Mouse (Mus musculus) hindbrain, embryonic 14.5 days (tissue): ENCODE results near the gene Oog3. TPM values are rescaled to one million over a fixed set of nuclear protein-coding genes. Genes with fewer than 3 reads are reported as not detected.

ENCODE experiments used
- ATAC-seq: fragments of 200-750 bp; cut with Nextera tagmentation; 2 replicates; pipeline ENCODE4 v1.8.0; 2017; ENCODE audit warnings: moderate number of reproducible peaks, mild to moderate bottlenecking, moderate TSS enrichment, moderate library complexity; ENCODE audit not compliant: low FRiP score
- DNase-seq: peaks from one replicate; pipeline ENCODE4 v3.0.0-alpha.2; 2015; ENCODE audit warnings: low spot score
- H3K27ac ChIP-seq: fragments of 300-500 bp; sonication (generic); 2 replicates; pipeline ENCODE4 v1.5.1; 2014; ENCODE audit warnings: mild to moderate bottlenecking, moderate library complexity
- H3K27me3 ChIP-seq: fragments of 300-500 bp; sonication (generic); 2 replicates; pipeline ENCODE4 v1.6.1; 2014; ENCODE audit warnings: mild to moderate bottlenecking, low read length, mixed read lengths; ENCODE audit not compliant: control insufficient read depth, insufficient read depth
- H3K36me3 ChIP-seq: fragments of 300-500 bp; sonication (generic); replicated peaks from 2 replicates; pipeline ENCODE4 v1.6.1; 2014; ENCODE audit not compliant: control insufficient read depth, insufficient read depth
- H3K4me1 ChIP-seq: fragments of 300-500 bp; sonication (generic); replicated peaks from 2 replicates; pipeline ENCODE4 v1.6.1; 2014; ENCODE audit warnings: antibody characterized with exemption, low read length, mixed read lengths; ENCODE audit not compliant: control insufficient read depth, insufficient read depth
- H3K4me2 ChIP-seq: fragments of 300-500 bp; sonication (generic); replicated peaks from 2 replicates; pipeline ENCODE4 v1.6.1; 2014; ENCODE audit warnings: mild to moderate bottlenecking, moderate library complexity
- H3K4me3 ChIP-seq: fragments of 300-500 bp; sonication (generic); replicated peaks from 2 replicates; pipeline ENCODE4 v1.5.1; 2014; ENCODE audit warnings: mild to moderate bottlenecking, low read length
- H3K9ac ChIP-seq: fragments of 300-500 bp; sonication (generic); 2 replicates; pipeline ENCODE4 v1.6.1; 2014
- H3K9me3 ChIP-seq: fragments of 300-500 bp; sonication (generic); 2 replicates; pipeline ENCODE4 v1.6.1; 2016; ENCODE audit warnings: low read length; ENCODE audit not compliant: control insufficient read depth
- WGBS: fragments of 180-500 bp; shearing (Covaris S2); extraction: QIAGEN DNeasy Blood & Tissue Kit; methylation state at CpG from one replicate; pipeline ENCODE4 v1.1.7; 2014; 5-methylcytosine and 5-hydroxymethylcytosine counted together
- polyA plus RNA-seq: library from polyadenylated mRNA; unstranded; fragments of >200 nt; fragmentation: Nextera tagmentation; extraction: Ambion mirVana; gene quantifications from 2 replicates; pipeline ENCODE4 v1.2.1, GENCODE M21; 2014

Gene Oog3
- not detected in 2 replicates for polyA plus RNA-seq

DNA sequence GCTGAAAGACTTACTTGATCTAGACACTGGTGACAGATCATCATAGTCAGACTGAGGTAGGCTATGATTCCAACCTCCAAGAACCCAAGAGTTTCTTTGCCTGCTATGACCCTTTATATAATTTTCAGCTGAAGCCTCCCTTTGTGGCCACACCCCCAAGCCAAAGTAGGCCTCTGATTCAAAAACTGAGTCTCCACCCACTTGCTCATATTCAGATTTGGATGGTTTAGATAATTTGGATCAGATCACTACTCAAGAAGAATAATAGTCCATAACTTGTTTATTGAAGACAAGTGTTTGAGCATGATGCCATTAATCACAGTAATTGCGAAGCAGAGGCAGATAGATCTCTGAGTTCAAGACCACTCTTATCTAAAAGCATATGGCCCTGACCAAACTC, at the start of gene Oog3:
Gene Oog3, minus strand, starts transcription at position 101 of the 400 bp plus-strand sequence.
- no peak within 1 kb of the TSS for H3K27ac ChIP-seq
- H3K36me3 ChIP-seq: no peaks in the 10 kb centered on the region
- no peak for ATAC-seq
- H3K4me2 ChIP-seq: no peak within 1 kb of the TSS
- WGBS: 81% methylated on average over 1 of the region's 1 CpGs
- no peaks in the 10 kb centered on the region for H3K4me1 ChIP-seq
- H3K27me3 ChIP-seq: no peaks in the 10 kb centered on the region
- H3K9me3 ChIP-seq: peaks cover 53% of the 10 kb centered on the region
- no peak for DNase-seq
- H3K9ac ChIP-seq: no peak within 1 kb of the TSS
- no peak within 1 kb of the TSS for H3K4me3 ChIP-seq

DNA sequence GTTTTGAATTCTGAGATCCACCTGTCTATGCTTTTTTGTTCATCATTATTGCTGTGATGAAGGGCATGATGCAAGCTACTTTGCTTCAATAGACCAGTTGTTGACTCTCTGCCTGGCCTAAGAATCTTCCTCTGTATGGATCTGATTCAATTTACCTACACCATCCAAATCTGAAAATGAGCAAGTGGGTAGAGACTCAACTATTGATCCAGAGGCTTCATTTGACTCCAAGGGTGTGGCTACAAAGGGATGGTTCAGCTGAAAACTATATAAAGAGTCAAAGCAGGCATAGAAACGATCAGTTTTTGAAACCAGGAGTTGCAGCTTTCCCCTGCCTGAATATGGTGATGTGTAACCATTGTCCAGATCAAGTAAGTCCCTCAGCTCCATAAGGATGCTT, 28.0 kb upstream of the Oog3 start, which contains the start of gene Oog2:
Gene Oog2, plus strand, starts transcription at position 301 of the 400 bp plus-strand sequence.
- H3K36me3 ChIP-seq: no peaks in the 10 kb centered on the region
- no peak within 1 kb of the TSS for H3K9ac ChIP-seq
- no peak within 1 kb of the TSS for H3K27ac ChIP-seq
- H3K4me2 ChIP-seq: no peak within 1 kb of the TSS
- H3K4me1 ChIP-seq: no peaks in the 10 kb centered on the region
- H3K4me3 ChIP-seq: no peak within 1 kb of the TSS
- no peak for ATAC-seq
- H3K9me3 ChIP-seq: peaks cover 28% of the 10 kb centered on the region; the same call in 1 of the 2 replicates
- DNase-seq: no peak
- H3K27me3 ChIP-seq: no peaks in the 10 kb centered on the region
- 52% methylated on average over 1 of the region's 1 CpGs for WGBS

Other genes starting within 250 kb of the Oog3 start
- not detected in 2 replicates for gene Pramef25, start 211.6 kb downstream of the Oog3 start, polyA plus RNA-seq
- gene Gm13101, start 195.7 kb downstream of the Oog3 start, polyA plus RNA-seq: not detected in 2 replicates
- not detected in 2 replicates for gene Pramef17, start 168.3 kb downstream of the Oog3 start, polyA plus RNA-seq
- gene Pramel4, start 103.5 kb downstream of the Oog3 start, polyA plus RNA-seq: not detected in 2 replicates
- not detected in 2 replicates for gene Gm13102, start 56.2 kb downstream of the Oog3 start, polyA plus RNA-seq
- gene Oog2, start 28.1 kb upstream of the Oog3 start, polyA plus RNA-seq: not detected in 2 replicates
- not detected in 2 replicates for gene C87977, start 50.7 kb upstream of the Oog3 start, polyA plus RNA-seq
- gene Pramel5, start 117.8 kb upstream of the Oog3 start, polyA plus RNA-seq: not detected in 2 replicates
- gene Gm13128, start 167.6 kb upstream of the Oog3 start, polyA plus RNA-seq: not detected in 2 replicates
- gene Gm13119, start 195.3 kb upstream of the Oog3 start, polyA plus RNA-seq: not detected in 2 replicates
- not detected in 2 replicates for gene Pramef20, start 215.3 kb upstream of the Oog3 start, polyA plus RNA-seq
- not detected in 2 replicates for gene Pramef12, start 245.8 kb upstream of the Oog3 start, polyA plus RNA-seq